Comparison of ENCODE assay signal across 8 mouse cellular contexts in the genomic region with DNA sequence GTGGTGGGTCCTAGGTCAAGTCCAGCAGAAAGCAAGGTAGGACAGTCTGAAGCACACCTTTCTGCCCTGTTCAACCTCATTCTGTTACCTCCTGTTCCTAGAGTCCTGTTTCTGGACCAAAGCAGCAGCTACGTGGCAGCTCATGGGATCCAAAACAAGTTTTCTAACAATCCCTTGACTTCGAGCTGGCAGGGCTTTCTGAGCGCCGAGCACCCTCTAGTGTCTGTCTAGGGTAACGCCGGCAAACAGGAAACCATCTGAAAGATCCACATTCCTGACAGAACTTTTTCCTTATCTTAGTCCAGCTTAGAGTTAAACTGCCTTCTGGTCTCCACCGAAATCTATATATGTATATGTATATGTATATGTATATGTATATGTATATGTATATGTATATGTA. TPM values are rescaled to one million over a fixed set of nuclear protein-coding genes. Genes with fewer than 3 reads are reported as not detected.
A peak's percentile ranks its signal among the peaks of the same experiment; 100 is the strongest.
DNase-seq lines count a peak whose midpoint lies in the region; ATAC-seq and TF ChIP-seq lines count a peak whose summit lies in the region.

No protein-coding gene starts in this region.

- H3K27ac ChIP-seq in forebrain, embryonic 14.5 days (ENCODE audit: low read depth, low read length), result no peak overlapping the region
- H3K27ac ChIP-seq in forebrain, embryonic 12.5 days, result no peak overlapping the region
- H3K27ac ChIP-seq in midbrain, embryonic 10.5 days (replicated peaks), result no peak overlapping the region
- H3K27ac ChIP-seq in midbrain, embryonic 15.5 days, result no peak overlapping the region
- no peak overlapping the region for H3K27ac ChIP-seq in embryonic facial prominence, embryonic 11.5 days (replicated peaks; ENCODE audit: low read depth, low read length)
- no peak overlapping the region for H3K27ac ChIP-seq in limb, embryonic 11.5 days (replicated peaks; ENCODE audit: low read depth, low read length)
- H3K27ac ChIP-seq in small intestine, adult 2 months (ENCODE audit: insufficient read depth, low read depth, low read length), result no peak overlapping the region

- H3K36me3 ChIP-seq in forebrain, embryonic 14.5 days (ENCODE audit: control insufficient read depth, insufficient read depth, low read length), result no peaks in the 10 kb centered on the region
- H3K36me3 ChIP-seq in forebrain, embryonic 12.5 days (replicated peaks), result no peaks in the 10 kb centered on the region
- H3K36me3 ChIP-seq in midbrain, embryonic 10.5 days, result no peaks in the 10 kb centered on the region
- no peaks in the 10 kb centered on the region for H3K36me3 ChIP-seq in midbrain, embryonic 15.5 days (replicated peaks)
- no peaks in the 10 kb centered on the region for H3K36me3 ChIP-seq in embryonic facial prominence, embryonic 11.5 days (replicated peaks; ENCODE audit: control insufficient read depth, insufficient read depth, low read depth, low read length)
- no peaks in the 10 kb centered on the region for H3K36me3 ChIP-seq in limb, embryonic 11.5 days (ENCODE audit: control insufficient read depth, insufficient read depth, low read length)
- H3K36me3 ChIP-seq in small intestine, adult 2 months (ENCODE audit: control insufficient read depth, insufficient read depth, low read length), result no peaks in the 10 kb centered on the region

- H3K4me2 ChIP-seq in forebrain, embryonic 14.5 days (ENCODE audit: low read length), result no peak overlapping the region
- H3K4me2 ChIP-seq in forebrain, embryonic 12.5 days, result no peak overlapping the region
- H3K4me2 ChIP-seq in midbrain, embryonic 15.5 days, result no peak overlapping the region
- no peak overlapping the region for H3K4me2 ChIP-seq in embryonic facial prominence, embryonic 11.5 days (ENCODE audit: low read depth, low read length)
- no peak overlapping the region for H3K4me2 ChIP-seq in limb, embryonic 11.5 days (ENCODE audit: low read depth, severe bottlenecking)

- peak; percentile 72; the same call in 1 of the 2 replicates for TF ChIP-seq CTCF in small intestine, adult 2 months (IDR thresholded peaks at IDR 0.05; ENCODE audit: extremely low read depth, insufficient read length, insufficient replicate concordance, low read depth, low read length)

- H3K4me3 ChIP-seq in forebrain, embryonic 14.5 days (ENCODE audit: low read depth, low read length), result no peak overlapping the region
- no peak overlapping the region for H3K4me3 ChIP-seq in forebrain, embryonic 12.5 days (replicated peaks)
- no peak overlapping the region for H3K4me3 ChIP-seq in midbrain, embryonic 10.5 days
- H3K4me3 ChIP-seq in midbrain, embryonic 15.5 days, result no peak overlapping the region
- H3K4me3 ChIP-seq in embryonic facial prominence, embryonic 11.5 days (ENCODE audit: low read depth, low read length), result no peak overlapping the region
- no peak overlapping the region for H3K4me3 ChIP-seq in limb, embryonic 11.5 days (ENCODE audit: low read depth, low read length)
- H3K4me3 ChIP-seq in small intestine, adult 2 months (ENCODE audit: low read depth, low read length), result no peak overlapping the region

- no peak for TF ChIP-seq POLR2A in small intestine, adult 2 months (IDR thresholded peaks at IDR 0.05; ENCODE audit: low read depth, low read length)

- no peaks in the 10 kb centered on the region for H3K4me1 ChIP-seq in forebrain, embryonic 14.5 days (ENCODE audit: control insufficient read depth, insufficient read depth, low read length)
- H3K4me1 ChIP-seq in forebrain, embryonic 12.5 days, result no peaks in the 10 kb centered on the region
- H3K4me1 ChIP-seq in midbrain, embryonic 10.5 days, result no peaks in the 10 kb centered on the region
- H3K4me1 ChIP-seq in midbrain, embryonic 15.5 days, result no peaks in the 10 kb centered on the region
- no peaks in the 10 kb centered on the region for H3K4me1 ChIP-seq in embryonic facial prominence, embryonic 11.5 days (ENCODE audit: control insufficient read depth, insufficient read depth, low read length)
- H3K4me1 ChIP-seq in limb, embryonic 11.5 days (ENCODE audit: control insufficient read depth, insufficient read depth, low read length), result no peaks in the 10 kb centered on the region
- H3K4me1 ChIP-seq in small intestine, adult 2 months (ENCODE audit: control insufficient read depth, insufficient read depth, insufficient read length, low read length), result no peaks in the 10 kb centered on the region

- no peak overlapping the region for H3K9ac ChIP-seq in forebrain, embryonic 14.5 days (ENCODE audit: low read length)
- H3K9ac ChIP-seq in forebrain, embryonic 12.5 days, result no peak overlapping the region
- no peak overlapping the region for H3K9ac ChIP-seq in midbrain, embryonic 15.5 days
- H3K9ac ChIP-seq in embryonic facial prominence, embryonic 11.5 days (replicated peaks; ENCODE audit: low read length), result no peak overlapping the region
- no peak overlapping the region for H3K9ac ChIP-seq in limb, embryonic 11.5 days (ENCODE audit: low read length)

- peak; percentile 66 for DNase-seq in forebrain, embryonic 14.5 days (ENCODE audit: low spot score)
- DNase-seq in midbrain, embryonic 10.5 days (ENCODE audit: low spot score), result peak; percentile 49
- peak; percentile 81 for DNase-seq in ZHBTc4 (ENCODE audit: low read depth, low spot score)
- DNase-seq in embryonic facial prominence, embryonic 11.5 days (ENCODE audit: low spot score), result peak; percentile 77
- peak; percentile 81 for DNase-seq in limb, embryonic 11.5 days (ENCODE audit: low spot score)

- peaks cover 19% of the 10 kb centered on the region; the same call in 1 of the 2 replicates for H3K27me3 ChIP-seq in forebrain, embryonic 14.5 days (replicated peaks; ENCODE audit: control insufficient read depth, insufficient read depth, low read length)
- H3K27me3 ChIP-seq in forebrain, embryonic 12.5 days, result peaks cover 60% of the 10 kb centered on the region
- peaks cover 54% of the 10 kb centered on the region for H3K27me3 ChIP-seq in midbrain, embryonic 10.5 days (ENCODE audit: low read depth, poor library complexity, severe bottlenecking)
- peaks cover 43% of the 10 kb centered on the region for H3K27me3 ChIP-seq in midbrain, embryonic 15.5 days (replicated peaks)
- no peaks in the 10 kb centered on the region for H3K27me3 ChIP-seq in embryonic facial prominence, embryonic 11.5 days (ENCODE audit: control insufficient read depth, insufficient read depth, low read length)
- peaks cover 2% of the 10 kb centered on the region; the same call in 1 of the 2 replicates for H3K27me3 ChIP-seq in limb, embryonic 11.5 days (ENCODE audit: control insufficient read depth, insufficient read depth, low read length)
- H3K27me3 ChIP-seq in small intestine, adult 2 months (ENCODE audit: control insufficient read depth, insufficient read depth, low read length), result 0 out of 2 replicates have a peak, but pooled peaks cover 7% of the 10 kb centered on the region

- no peak for ATAC-seq in forebrain, embryonic 14.5 days
- no peak for ATAC-seq in forebrain, embryonic 12.5 days (ENCODE audit: low FRiP score)
- no peak for ATAC-seq in midbrain, embryonic 15.5 days (replicated peaks)
- ATAC-seq in embryonic facial prominence, embryonic 11.5 days (replicated peaks; ENCODE audit: insufficient number of reproducible peaks, low FRiP score, low TSS enrichment, low read depth), result no peak
- ATAC-seq in limb, embryonic 11.5 days (ENCODE audit: insufficient number of reproducible peaks, low FRiP score, low TSS enrichment, low read depth), result no peak

- no peaks in the 10 kb centered on the region for H3K9me3 ChIP-seq in forebrain, embryonic 14.5 days (replicated peaks; ENCODE audit: control insufficient read depth, low read length)
- no peaks in the 10 kb centered on the region for H3K9me3 ChIP-seq in forebrain, embryonic 12.5 days
- H3K9me3 ChIP-seq in midbrain, embryonic 10.5 days (replicated peaks), result no peaks in the 10 kb centered on the region
- H3K9me3 ChIP-seq in midbrain, embryonic 15.5 days, result no peaks in the 10 kb centered on the region
- no peaks in the 10 kb centered on the region for H3K9me3 ChIP-seq in embryonic facial prominence, embryonic 11.5 days (replicated peaks; ENCODE audit: control insufficient read depth, low read length)
- no peaks in the 10 kb centered on the region for H3K9me3 ChIP-seq in limb, embryonic 11.5 days (ENCODE audit: control insufficient read depth, low read length)

- 3% methylated on average over 7 of the region's 7 CpGs for WGBS in forebrain, embryonic 14.5 days
- WGBS in forebrain, embryonic 12.5 days, result 2% methylated on average over 7 of the region's 7 CpGs
- 2% methylated on average over 7 of the region's 7 CpGs for WGBS in midbrain, embryonic 10.5 days
- 2% methylated on average over 7 of the region's 7 CpGs for WGBS in midbrain, embryonic 15.5 days
- 5% methylated on average over 7 of the region's 7 CpGs for WGBS in embryonic facial prominence, embryonic 11.5 days
- under 1% methylated on average over 7 of the region's 7 CpGs for WGBS in limb, embryonic 11.5 days
- 1% methylated on average over 7 of the region's 7 CpGs for WGBS in small intestine, adult 2 months

RNA-seq across cellular contexts. Expression of a gene that starts 31.0 kb away (rescaled TPM):
- not detected in 2 replicates for polyA plus RNA-seq in forebrain, embryonic 14.5 days (2014; fragmentation: Nextera tagmentation; extraction: Ambion mirVana)
- polyA plus RNA-seq in forebrain, embryonic 12.5 days (2016; fragmentation: Nextera tagmentation; extraction: Ambion mirVana), result not detected in 2 replicates
- not detected in 2 replicates for polyA plus RNA-seq in midbrain, embryonic 10.5 days (2016; fragmentation: Nextera tagmentation; extraction: Ambion mirVana)
- polyA plus RNA-seq in midbrain, embryonic 15.5 days (2015; fragmentation: Nextera tagmentation; extraction: Ambion mirVana), result not detected in 2 replicates
- polyA plus RNA-seq in embryonic facial prominence, embryonic 11.5 days (2014; fragmentation: Nextera tagmentation; extraction: Ambion mirVana), result 0.38 and 0.63 TPM in 2 replicates
- polyA plus RNA-seq in limb, embryonic 11.5 days (2014; fragmentation: Nextera tagmentation; extraction: Ambion mirVana), result 1.7 and 1.8 TPM in 2 replicates
- polyA plus RNA-seq in small intestine, adult 2 months (2012; rRNA removed), result 0.14 TPM in 1 of 2 replicates, not detected in the other

RNA-seq across cellular contexts. Expression of a gene that starts 41.5 kb away (rescaled TPM):
- polyA plus RNA-seq in forebrain, embryonic 14.5 days (2014; fragmentation: Nextera tagmentation; extraction: Ambion mirVana), result not detected in 2 replicates
- polyA plus RNA-seq in forebrain, embryonic 12.5 days (2016; fragmentation: Nextera tagmentation; extraction: Ambion mirVana), result not detected in 2 replicates
- not detected in 2 replicates for polyA plus RNA-seq in midbrain, embryonic 10.5 days (2016; fragmentation: Nextera tagmentation; extraction: Ambion mirVana)
- polyA plus RNA-seq in midbrain, embryonic 15.5 days (2015; fragmentation: Nextera tagmentation; extraction: Ambion mirVana), result not detected in 2 replicates
- polyA plus RNA-seq in embryonic facial prominence, embryonic 11.5 days (2014; fragmentation: Nextera tagmentation; extraction: Ambion mirVana), result 0.40 and 0.63 TPM in 2 replicates
- polyA plus RNA-seq in limb, embryonic 11.5 days (2014; fragmentation: Nextera tagmentation; extraction: Ambion mirVana), result 0.38 and 0.89 TPM in 2 replicates
- polyA plus RNA-seq in small intestine, adult 2 months (2012; rRNA removed), result 0.38 and 5.3 TPM in 2 replicates

RNA-seq across cellular contexts. Expression of a gene that starts 46.1 kb away (rescaled TPM):
- not detected in 2 replicates for polyA plus RNA-seq in forebrain, embryonic 14.5 days (2014; fragmentation: Nextera tagmentation; extraction: Ambion mirVana)
- not detected in 2 replicates for polyA plus RNA-seq in forebrain, embryonic 12.5 days (2016; fragmentation: Nextera tagmentation; extraction: Ambion mirVana)
- not detected in 2 replicates for polyA plus RNA-seq in midbrain, embryonic 10.5 days (2016; fragmentation: Nextera tagmentation; extraction: Ambion mirVana)
- not detected in 2 replicates for polyA plus RNA-seq in midbrain, embryonic 15.5 days (2015; fragmentation: Nextera tagmentation; extraction: Ambion mirVana)
- not detected in 2 replicates for polyA plus RNA-seq in embryonic facial prominence, embryonic 11.5 days (2014; fragmentation: Nextera tagmentation; extraction: Ambion mirVana)
- 0.09 TPM in 1 of 2 replicates, not detected in the other for polyA plus RNA-seq in limb, embryonic 11.5 days (2014; fragmentation: Nextera tagmentation; extraction: Ambion mirVana)
- 0.11 and 0.25 TPM in 2 replicates for polyA plus RNA-seq in small intestine, adult 2 months (2012; rRNA removed)

RNA-seq across cellular contexts. Expression of a gene that starts 46.2 kb away (rescaled TPM):
- polyA plus RNA-seq in forebrain, embryonic 14.5 days (2014; fragmentation: Nextera tagmentation; extraction: Ambion mirVana), result not detected in 2 replicates
- not detected in 2 replicates for polyA plus RNA-seq in forebrain, embryonic 12.5 days (2016; fragmentation: Nextera tagmentation; extraction: Ambion mirVana)
- polyA plus RNA-seq in midbrain, embryonic 10.5 days (2016; fragmentation: Nextera tagmentation; extraction: Ambion mirVana), result not detected in 2 replicates
- polyA plus RNA-seq in midbrain, embryonic 15.5 days (2015; fragmentation: Nextera tagmentation; extraction: Ambion mirVana), result not detected in 2 replicates
- 0.15 and 0.54 TPM in 2 replicates for polyA plus RNA-seq in embryonic facial prominence, embryonic 11.5 days (2014; fragmentation: Nextera tagmentation; extraction: Ambion mirVana)
- 3.7 and 4.3 TPM in 2 replicates for polyA plus RNA-seq in limb, embryonic 11.5 days (2014; fragmentation: Nextera tagmentation; extraction: Ambion mirVana)
- polyA plus RNA-seq in small intestine, adult 2 months (2012; rRNA removed), result 0.17 and 1.5 TPM in 2 replicates

RNA-seq across cellular contexts. Expression of a gene that starts 52.1 kb away (rescaled TPM):
- not detected in 2 replicates for polyA plus RNA-seq in forebrain, embryonic 14.5 days (2014; fragmentation: Nextera tagmentation; extraction: Ambion mirVana)
- polyA plus RNA-seq in forebrain, embryonic 12.5 days (2016; fragmentation: Nextera tagmentation; extraction: Ambion mirVana), result not detected in 2 replicates
- polyA plus RNA-seq in midbrain, embryonic 10.5 days (2016; fragmentation: Nextera tagmentation; extraction: Ambion mirVana), result not detected in 2 replicates
- 0.13 and 0.34 TPM in 2 replicates for polyA plus RNA-seq in midbrain, embryonic 15.5 days (2015; fragmentation: Nextera tagmentation; extraction: Ambion mirVana)
- polyA plus RNA-seq in embryonic facial prominence, embryonic 11.5 days (2014; fragmentation: Nextera tagmentation; extraction: Ambion mirVana), result 0.73 and 1.2 TPM in 2 replicates
- 1.9 and 2.8 TPM in 2 replicates for polyA plus RNA-seq in limb, embryonic 11.5 days (2014; fragmentation: Nextera tagmentation; extraction: Ambion mirVana)
- 1.0 and 8.3 TPM in 2 replicates for polyA plus RNA-seq in small intestine, adult 2 months (2012; rRNA removed)
